Mouse (Mus musculus) layer of hippocampus, postnatal 36 days (tissue): ENCODE results near the gene Kmt2c. TPM values are rescaled to one million over a fixed set of nuclear protein-coding genes. Genes with fewer than 3 reads are reported as not detected.
"Not testable (repeated sequence)": the region's sequence is repeated elsewhere in the genome, so short reads cannot be mapped to it uniquely, and the experiment has no call there.

Source experiments
- DNase-seq, 2 experiments: peaks; one replicate each; pipeline ENCODE4 v3.0.0; 2022
- total RNA-seq, 2 experiments: library from RNA; stranded (reverse); gene quantifications; 2 replicates each; pipeline ENCODE4 v1.2.3; 2021

Kmt2c gene
- total RNA-seq, 2 experiments from 2014 or later: 81.1 to 95.7 TPM

DNA sequence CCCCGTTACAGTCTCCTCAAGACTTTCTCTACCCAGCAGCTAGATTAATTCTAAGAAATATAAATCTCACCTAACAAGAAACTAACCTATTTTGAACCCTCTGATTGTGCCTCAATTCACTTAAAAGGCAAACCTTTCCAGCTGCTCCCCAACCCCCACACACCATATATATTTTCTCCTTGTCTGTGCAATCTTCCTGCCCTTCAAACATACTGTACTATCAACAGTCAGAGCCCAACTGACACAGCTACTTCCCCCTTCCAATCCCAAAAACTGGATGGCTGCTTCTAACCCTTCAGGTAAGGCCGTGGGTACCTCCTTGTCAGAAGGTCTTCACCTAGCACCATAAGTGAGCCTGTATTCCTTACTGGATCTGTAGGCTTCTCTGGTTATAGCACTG lies 130.2 kb downstream of the Kmt2c start:
- no peak for DNase-seq

DNA sequence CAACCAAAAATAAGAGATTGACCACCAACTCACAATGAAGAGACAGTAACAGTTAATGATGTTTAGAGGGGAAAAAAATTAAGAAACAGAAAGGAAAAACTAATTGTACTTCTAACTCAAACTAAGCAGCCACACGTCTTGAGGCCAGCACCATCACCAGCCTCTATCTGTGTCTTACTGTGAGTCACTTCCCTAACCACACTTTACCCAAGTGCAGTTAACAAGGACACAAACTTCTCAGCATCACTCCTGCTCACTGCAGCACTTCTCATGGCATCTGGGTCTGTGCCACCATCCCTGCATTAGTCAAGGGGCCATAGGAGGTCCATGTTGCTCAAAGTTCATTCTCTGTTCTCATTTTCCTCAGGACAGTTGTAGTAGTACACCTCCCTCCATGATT lies 131.5 kb downstream of the Kmt2c start:
- DNase-seq: no peak

DNA sequence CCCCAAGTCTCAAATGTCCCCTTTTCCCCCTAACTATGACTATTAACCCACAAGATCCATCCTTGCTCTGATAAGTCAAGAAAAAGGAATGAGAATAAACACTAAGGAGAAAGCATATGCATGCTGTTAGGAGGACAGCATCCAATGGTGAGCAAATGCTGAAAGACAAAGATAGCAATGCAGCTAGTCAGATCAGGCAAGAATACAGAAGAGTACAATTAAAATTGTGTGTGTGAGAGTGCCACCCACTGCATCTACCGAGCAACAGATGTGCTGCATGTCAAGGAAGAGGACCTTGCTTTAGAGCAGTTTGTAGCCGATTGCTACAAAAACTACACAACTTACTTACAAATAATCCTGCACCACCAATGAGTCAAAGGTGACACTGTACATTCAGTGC lies 145.1 kb downstream of the Kmt2c start:
- no peak for DNase-seq

GRCm38 (mm10) chr5:25331322-25331721 lies 167.3 kb downstream of the Kmt2c start:
- DNase-seq: no peak

DNA sequence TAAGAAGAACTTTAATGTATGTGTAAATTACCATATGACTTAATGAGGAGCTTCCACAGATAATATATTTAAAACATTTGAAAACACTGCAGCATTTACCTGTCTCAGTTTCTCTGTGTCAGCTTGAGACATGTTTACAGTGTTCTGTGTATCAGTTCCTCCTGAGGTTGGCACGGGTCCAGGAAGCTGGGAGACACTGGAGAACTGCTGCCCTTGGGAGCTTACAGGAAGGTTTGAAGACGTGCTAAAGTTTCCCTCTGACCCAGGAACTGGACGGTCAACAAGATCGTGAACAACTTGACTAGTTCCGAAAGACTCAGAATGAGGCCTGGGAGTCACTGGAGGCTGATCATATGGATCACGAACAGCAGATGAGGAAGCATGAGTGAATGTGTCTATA lies 184.7 kb downstream of the Kmt2c start:
- DNase-seq: no peak

DNA sequence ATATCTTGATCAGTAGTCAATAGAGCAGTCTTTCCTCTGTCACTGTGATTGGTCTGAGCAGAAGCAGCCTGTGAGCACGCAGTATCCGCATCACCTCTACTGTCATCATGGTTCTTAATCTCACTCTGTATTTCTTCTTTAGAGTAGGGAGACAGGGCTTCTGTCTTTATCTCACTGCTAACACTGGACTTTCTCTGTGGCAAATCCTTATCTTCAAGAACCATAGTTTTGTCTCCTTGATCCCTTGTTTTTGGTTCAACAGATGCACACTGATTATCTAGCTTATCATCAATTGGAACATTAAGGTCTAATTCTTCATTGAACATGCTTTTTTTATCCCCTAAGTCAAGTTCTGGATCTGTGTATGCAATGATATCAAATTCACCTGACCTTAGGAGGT lies 188.4 kb downstream of the Kmt2c start:
- DNase-seq: no peak

DNA sequence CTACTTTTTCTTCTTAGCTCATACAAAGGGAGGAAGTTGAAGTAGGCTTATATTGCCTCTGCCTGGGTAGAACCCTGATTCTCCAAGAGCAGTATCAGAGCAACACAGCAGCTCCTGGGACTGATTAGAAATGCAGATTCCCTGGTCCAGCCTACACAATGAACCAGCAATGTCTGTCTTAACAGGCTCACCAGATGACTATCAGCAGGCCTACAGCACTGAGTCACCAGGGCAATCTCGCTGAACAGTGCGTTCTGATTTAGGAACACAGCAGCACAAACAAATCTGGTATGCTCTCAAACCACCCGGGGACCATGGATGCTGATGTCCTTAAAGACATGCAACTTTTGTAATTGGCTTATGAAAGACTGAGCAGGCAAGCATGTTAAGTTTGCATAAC lies 201.8 kb downstream of the Kmt2c start:
- peak; percentile 65 to 72 for DNase-seq

- DNase-seq: no peak
Measured at GRCm38 (mm10) chr5:25283988-25284387, 214.6 kb downstream of the Kmt2c start.

DNA sequence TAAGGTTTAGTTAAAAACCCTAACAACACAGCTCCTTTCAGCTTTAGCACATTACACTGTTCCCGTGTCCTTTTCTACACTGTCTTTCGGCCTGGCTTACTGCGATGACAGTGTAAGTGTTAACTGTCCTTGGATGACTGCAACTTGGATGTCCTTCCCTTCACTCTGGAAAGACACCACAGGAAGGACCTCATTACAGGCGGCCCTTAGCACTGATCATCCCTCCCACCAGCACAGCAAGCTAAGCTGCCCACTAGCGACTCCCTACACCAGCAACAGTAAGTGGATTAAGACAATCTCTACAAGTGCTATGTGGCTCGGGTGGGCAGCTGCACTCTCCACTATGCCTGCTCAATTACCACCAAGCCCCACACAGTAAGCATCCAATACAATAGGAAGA lies 222.2 kb downstream of the Kmt2c start:
- no peak for DNase-seq

DNA sequence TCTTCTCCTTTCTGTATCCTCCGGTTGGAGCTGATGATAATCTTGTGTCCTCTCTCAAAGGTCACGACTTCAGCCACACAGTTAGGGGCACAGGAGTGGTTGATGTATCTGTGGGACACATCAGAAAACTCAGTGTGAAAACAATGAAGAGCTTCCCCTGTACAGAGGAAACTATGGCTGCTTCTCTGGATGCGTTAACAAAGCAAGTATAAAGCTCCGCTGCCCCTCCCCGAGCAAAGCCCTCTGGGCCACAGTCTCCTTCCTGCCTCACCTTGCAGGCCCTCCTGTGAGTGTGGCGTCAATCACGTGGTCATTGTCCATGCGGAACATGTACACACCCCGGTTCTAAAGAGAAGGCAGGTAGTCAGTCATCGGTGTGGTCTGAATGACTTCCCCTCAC lies 223.0 kb downstream of the Kmt2c start:
- no peak for DNase-seq

DNA sequence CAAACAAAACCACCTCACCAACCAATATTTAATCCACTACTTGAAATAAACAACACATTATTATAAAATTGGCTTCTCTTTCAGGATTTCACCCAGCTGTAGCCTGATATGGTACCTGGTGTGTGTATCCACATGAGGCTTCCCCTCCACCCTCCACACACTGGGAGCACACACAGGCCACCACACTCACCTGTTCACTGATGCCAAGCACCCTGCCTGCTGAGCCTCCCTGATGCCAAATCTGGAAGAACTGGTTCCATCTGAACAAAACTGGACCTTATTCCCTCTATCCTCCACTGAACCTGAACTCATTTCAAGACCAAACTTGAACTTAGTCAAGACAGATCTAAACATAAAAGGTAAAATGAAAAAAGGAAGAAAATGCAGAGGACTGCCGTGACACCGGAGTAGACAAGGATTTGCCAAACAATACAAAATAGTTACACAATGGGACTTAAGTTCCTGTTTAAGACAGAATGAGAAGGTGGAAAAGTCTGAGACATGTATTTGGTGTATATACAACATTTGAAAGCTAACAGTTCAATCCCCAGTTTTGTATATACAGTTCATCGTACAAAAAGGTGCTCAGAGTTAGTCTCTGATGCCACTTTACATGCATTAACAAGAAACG lies 230.2 kb downstream of the Kmt2c start:
- DNase-seq: no peak

- DNase-seq: no peak
Measured at GRCm38 (mm10) chr5:25262266-25262665, 236.3 kb downstream of the Kmt2c start.

DNA sequence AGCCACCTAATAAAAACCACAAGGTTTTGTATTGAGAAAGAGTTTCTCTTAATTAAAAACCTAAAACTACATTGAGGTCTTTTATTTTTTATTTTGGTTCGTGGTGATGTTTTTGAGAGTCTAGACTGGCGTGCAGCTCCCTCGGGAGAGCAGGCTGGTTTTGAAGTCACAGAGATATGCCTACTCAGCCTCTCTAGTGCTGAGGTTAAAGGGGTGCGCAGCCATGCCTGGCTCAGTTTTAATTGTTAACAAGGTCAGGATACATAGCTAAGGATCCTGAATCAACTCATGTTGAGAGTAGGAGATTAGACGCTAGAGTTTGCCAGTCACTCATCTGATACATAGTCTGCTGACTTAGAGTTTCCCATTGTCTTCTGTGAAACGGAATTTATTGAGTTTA lies 237.1 kb downstream of the Kmt2c start:
- no peak for DNase-seq

DNA sequence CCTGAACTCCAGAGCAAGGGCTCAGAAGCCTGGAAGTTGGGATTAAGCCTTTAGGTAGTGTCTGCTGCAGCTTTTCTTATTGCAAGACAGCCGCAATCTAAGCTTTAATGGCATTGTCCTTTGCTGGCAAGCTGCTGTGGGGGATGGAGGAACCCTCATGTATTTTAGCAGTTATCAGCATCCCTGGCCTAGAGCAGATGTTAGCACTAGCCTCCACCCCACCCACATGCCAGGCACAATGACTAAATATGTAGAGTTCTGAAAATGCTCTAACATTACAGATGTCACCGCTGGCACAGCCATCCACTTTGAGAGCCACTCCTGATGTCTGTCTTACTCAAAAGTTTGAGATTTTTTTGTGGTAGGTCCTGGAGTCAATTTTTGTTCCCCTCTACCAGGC lies 241.9 kb downstream of the Kmt2c start:
- no peak for DNase-seq

DNA sequence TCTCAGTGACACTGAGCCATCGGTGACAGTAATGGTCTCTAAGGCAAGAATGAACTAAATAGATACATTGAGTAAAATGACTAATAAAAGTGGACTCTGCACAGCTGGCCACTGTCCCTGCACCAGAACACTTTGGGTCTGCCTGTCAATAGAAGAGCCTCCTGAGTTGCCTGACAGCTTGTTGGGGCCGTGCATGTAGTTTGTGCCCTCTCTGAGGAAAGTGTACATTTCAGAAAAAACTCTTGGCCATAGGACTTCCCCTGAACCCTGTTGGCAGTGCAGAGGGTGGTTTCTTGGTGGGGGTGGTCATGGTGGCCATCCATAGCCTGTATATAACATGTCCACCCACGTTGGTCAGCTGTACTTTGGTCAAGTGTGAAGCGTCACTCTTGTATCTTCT lies 244.1 kb downstream of the Kmt2c start:
- DNase-seq: no peak

GRCm38 (mm10) chr5:25252825-25253544 lies 245.6 kb downstream of the Kmt2c start:
- no peak for DNase-seq

- no peak for DNase-seq
Measured at GRCm38 (mm10) chr5:25252423-25252822, 246.2 kb downstream of the Kmt2c start.

GRCm38 (mm10) chr5:25247036-25247435 lies 251.5 kb downstream of the Kmt2c start:
- no peak for DNase-seq

- DNase-seq: no peak
Measured at GRCm38 (mm10) chr5:25246473-25246865, 252.1 kb downstream of the Kmt2c start.

GRCm38 (mm10) chr5:25245806-25246472 lies 252.6 kb downstream of the Kmt2c start:
- no peak for DNase-seq

GRCm38 (mm10) chr5:25243101-25243500 lies 255.5 kb downstream of the Kmt2c start:
- no peak for DNase-seq

- not testable (repeated sequence) for DNase-seq
Measured at GRCm38 (mm10) chr5:25224377-25224776, 274.2 kb downstream of the Kmt2c start.

DNA sequence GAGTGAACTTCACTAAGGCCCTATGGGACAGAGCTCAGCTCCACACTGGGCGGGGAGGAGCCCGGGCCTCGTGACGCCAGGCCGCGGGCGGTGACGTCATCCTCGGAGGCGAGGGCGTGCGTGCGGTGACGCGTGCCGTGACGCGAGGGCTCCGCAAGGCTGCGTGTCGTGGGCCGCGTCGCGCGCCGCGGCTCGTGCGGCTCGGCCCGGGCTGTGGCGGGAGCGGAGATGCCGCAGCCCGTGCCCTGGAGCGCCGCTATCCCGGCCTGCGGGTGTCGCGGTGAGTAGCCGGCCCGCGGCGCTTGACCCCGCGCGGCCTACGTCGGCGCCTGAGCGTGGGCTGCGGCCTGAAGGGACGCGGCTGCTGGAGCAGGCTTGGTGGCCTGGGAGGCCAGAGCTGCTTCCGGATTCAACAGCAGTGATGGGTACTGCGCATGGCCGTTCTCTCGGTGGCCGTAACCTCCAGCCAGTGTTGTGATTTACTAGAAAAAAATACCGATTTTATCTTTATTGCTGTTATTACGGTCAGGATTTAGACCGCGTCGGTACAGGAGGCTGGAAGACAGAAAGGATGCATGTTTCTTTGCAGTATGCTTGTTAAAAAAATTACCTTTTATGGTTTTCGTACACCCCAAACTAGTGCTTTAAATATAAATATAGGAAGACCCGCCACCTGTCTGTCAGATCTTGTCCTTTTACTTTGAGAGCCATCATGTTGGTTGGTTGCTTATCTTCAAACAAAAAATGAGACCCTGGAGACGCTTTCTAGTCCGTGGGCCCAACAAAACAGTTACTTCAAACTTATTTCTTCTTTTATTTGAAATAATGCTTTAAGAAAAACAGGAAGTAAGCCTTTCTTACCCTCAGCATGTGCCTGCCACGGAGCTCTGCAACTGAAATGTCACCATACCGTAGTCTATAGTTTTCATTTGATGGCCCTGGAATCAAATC lies 275.6 kb downstream of the Kmt2c start, which contains the start of gene E130116L18Rik:
Gene E130116L18Rik, minus strand, starts transcription at position 402 of the 951 bp plus-strand sequence.
- DNase-seq: peak; percentile 90
